Mouse (Mus musculus) megakaryocyte, embryonic 14.5 days (primary cell): Measurements from ENCODE around the gene Cadps.

Source experiments
- FLI1 ChIP-seq: IDR thresholded peaks from 2 replicates; pipeline ENCODE4 v1.6.1; 2012; ENCODE audit warnings: low read length, inconsistent platforms, mixed read lengths
- GATA1 ChIP-seq: IDR thresholded peaks from 3 replicates; pipeline ENCODE4 v1.6.1; 2012; ENCODE audit warnings: mixed read lengths, low read length, inconsistent platforms, borderline replicate concordance

- TF ChIP-seq GATA1 (no peak), FLI1 (no peak)
These were observed 435.7 kb downstream of the Cadps start for GRCm38 (mm10) chr14:12387176-12387575.
